Mouse (Mus musculus) heart, postnatal 36 days (tissue): ENCODE measurements at regions not wholly inside any gene's neighbourhood (a gene's known extent, or its start where the extent isn't known, plus 50 kb on each side); places are given as distances from the start of the nearest gene placed in this dataset.

Experiments used
- DNase-seq, 2 experiments: peaks; one replicate each; pipeline ENCODE4 v3.0.0; 2021 to 2022
- intact Hi-C: fragments of 180-260 bp; cut with DNase I; formaldehyde crosslinking; loops from one replicate; pipeline ENCODE4 v1.15.1; 2025

- no peak for DNase-seq
- intact Hi-C loops, result no loop called here
Observed at GRCm38 (mm10) chr9:100266528-100267387, 219.8 kb downstream of the Il20rb start.

GRCm38 (mm10) chr9:100252409-100252808 lies 234.2 kb downstream of the Il20rb start:
- intact Hi-C loops, result no loop called here
- DNase-seq, result no peak
